Mouse (Mus musculus): ENCODE measurements around the gene Kmt2b. TPM values are rescaled to one million over a fixed set of nuclear protein-coding genes. Genes with fewer than 3 reads are reported as not detected.
A peak's percentile ranks its signal among the peaks of the same experiment; 100 is the strongest.

Kmt2b gene
- total and polyA plus RNA-seq, 3 experiments: 28.5 to 50.2 (median 41.4) TPM

DNA sequence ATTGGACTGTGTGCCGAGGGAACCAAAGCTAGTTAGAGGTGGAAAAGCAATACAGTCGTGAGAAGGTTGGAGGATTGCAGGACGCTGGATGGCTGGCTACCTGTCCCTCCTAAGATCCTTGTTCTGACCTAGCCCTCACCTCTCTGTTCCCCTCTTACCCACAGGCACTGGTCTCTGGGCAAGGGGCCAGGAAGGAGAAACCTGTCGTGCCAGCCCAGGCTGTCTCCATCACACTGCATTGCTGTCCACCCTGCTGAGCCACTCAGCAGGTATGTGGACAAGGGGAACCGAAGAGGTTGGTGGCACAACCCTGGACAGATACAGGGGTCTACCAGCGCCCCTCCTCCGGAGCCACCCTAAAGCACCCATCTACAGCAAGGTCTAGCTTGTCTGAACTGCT, 12.1 kb upstream of the Kmt2b start:
- no peak for DNase-seq

DNA sequence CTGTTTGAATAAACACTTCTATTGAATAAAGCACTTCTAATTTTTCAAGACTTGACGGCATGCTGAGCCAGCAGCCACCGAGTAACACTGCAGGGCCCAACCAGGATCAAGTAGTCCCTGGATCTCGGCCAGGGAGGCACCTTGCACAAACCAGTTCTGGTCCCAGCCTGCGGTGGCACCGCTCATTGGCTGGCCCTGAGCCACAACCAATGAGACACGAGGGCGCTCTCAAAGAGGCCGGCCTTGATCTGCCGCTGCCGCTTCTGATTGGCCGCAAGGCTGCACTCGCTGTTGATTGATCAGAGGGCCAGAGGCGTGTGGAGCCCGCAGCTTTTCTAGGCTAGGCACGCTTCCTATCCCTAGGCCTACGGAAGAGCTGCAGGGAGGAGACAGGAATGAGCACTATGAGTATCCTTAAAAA, 11.4 kb upstream of the Kmt2b start:
- DNase-seq: peak; percentile 95

DNA sequence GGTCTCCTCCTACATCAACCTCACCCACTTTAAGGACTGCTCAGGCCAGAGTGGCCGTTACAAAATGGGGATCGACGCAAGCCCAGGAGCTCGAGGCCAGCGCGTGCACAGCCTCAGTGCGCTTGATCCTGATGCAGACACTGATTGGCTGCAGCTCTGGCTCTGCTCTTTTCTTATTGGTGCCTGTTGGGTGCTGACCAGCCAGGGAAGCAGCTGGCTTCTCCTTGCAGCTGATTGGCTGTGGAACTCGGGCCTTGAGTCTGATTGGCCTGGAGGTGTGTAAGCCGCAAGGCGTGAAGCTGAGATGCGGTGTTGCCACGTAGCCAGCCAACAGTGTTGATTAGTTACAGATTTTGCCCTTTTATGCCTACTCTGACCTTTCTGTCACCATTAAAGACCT, 10.3 kb upstream of the Kmt2b start, which contains the start of gene Zbtb32:
Gene Zbtb32 (minus strand): TSS at position 124 of the 400 bp plus-strand sequence.
- no peak for DNase-seq

DNA sequence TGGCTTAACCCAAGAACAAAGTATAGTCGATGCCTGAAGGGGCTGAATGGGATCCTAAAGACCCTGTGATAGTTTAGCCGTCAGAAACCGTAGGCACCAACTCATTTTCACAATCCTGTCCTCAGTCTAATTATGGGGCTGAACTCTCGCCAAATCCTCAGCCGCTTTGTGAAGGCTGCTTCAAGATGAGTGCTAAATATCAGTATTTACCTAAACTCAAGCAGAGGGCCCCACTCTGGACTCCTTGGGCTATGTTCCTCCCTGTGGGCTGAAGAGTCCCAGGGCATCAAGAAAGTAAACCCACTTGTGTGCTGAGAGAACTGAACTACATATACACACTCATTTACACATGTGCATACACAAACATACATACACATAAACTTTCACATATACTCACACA, 8.3 kb upstream of the Kmt2b start:
- no peak for DNase-seq

DNA sequence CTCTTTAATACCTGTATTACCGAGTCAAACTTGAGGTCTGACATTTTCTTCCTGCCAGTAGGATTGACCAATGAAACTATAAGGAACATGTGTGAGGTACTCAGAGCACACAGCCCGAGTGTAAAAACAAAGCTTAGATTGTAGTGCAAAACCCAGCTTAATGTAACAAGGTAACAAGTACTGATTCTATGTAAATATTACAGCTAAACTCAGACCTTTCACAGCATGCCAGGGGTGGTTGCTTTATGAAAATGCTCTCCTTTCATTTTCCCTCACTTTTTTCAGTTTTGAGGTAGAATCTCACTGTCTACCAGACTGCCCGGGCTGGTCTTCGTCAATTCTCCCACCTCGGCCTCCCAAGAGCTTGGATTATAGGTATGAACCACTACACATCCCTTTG, 7.6 kb upstream of the Kmt2b start:
- DNase-seq: no peak

DNA sequence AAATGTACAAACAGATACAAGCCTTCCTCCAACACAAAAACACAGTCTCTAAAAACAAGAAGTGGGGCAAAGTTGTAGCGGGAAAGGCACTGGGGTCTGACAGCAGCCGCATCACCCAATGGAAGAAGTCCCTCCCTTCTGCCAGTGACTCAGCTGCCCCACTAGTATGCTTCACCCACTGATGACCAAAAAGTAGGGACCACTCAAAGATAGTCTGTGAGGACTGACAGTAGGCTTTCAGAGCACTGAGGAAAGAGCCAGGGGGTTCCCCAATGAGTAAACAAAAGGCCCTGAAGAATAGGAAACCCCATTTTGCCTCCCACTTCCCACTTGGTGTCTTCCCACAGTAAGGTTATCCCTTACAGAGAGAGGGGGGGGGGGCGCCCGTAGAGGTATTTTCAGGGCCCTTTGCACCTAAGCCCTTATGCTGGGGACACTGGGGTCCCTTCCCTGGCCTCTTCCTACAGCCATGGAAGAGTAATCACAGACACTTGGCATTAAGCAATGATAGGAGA, 6.0 kb upstream of the Kmt2b start:
- no peak for DNase-seq

DNA sequence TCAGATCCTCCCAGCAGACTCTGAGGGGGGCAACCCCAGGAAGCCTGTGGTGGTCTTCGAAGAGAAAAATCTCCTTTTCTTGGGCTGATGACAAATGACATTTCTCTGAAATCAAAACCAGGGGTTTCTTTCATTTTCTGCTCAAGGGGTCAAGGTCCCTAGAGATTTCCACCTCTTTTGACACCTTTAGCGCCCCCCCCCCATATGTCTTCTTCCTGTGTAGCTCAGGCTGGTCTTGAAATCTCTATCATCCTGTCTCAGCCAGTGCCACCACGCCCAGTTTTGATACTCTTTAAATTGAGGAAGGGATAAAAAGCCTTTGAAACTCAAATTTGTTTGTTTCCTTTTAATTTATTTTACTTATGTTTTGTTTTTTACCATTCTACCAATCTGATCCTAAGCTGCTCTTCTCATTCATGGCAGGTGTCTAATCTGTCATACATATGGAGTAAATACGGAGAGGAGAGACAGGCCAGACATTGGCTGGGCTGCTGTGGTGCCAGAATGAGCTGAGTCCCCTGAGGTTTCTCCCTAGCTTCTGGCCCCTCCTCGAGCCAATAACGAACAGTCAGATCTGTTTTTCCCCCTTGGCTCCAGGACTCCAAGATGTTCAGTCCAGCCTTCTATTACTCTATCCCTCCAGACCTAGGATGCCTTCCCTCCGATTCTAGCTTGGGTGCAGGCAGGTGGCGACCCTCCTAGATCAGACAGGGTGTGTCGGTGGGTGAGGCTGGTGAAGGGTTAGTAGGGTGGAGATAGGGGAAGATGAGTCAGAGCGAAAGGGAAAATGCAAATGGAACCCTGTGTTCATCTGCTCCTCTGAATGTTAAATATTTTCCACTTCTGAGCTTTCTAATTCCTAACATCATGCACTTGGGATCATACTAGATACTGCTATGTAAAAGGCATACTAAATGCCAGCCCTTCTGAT, 5.3 kb upstream of the Kmt2b start:
- no peak for DNase-seq

DNA sequence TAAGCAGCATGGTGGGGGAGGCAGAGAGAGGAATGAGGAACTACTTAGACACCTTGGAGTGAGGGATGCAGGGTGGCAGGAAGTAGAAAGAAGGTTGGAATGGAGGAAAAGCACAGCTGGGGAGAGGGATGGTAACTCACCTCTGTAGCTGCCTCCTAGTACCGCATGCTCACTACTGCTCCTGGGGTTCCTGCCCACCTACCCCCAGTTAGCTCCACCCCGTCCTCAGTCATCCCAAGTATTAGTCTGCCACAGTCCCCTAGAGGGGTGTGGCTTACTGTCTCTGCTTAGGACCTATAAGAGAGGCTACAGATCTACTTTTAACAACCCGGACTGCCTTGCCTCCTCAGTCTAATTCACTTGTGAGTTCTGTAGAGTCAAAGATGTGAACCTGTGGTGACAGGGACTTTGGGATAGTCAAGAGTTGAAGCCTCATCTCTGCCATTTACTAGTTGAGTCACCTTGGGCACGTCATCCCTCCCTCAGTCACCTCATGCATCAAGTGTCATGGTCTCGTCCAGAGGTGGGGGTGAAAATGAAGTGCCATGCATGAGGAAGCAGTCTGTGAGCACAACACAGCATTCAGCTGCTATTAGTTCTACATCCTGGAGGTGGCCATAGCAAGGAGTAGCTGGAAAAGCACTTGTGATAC, 4.4 kb upstream of the Kmt2b start:
- DNase-seq: peak; percentile 60

DNA sequence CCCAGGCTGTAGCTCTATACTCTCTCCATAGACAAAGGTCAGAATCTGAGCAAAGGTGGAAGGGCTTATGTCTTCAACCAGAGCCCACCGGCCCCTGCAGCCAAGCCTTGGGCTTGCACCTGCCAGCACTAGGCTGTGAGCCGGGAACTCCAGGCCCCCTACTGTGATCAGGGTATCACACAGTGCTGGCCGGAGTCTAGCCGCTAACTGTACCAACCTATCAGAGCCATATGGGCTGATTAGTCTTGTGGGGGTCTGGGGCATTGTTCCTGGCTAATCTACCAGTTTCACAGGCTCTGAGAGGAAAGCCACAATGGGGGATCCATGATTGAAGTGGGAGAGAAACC, 3.1 kb upstream of the Kmt2b start:
- DNase-seq: no peak

DNA sequence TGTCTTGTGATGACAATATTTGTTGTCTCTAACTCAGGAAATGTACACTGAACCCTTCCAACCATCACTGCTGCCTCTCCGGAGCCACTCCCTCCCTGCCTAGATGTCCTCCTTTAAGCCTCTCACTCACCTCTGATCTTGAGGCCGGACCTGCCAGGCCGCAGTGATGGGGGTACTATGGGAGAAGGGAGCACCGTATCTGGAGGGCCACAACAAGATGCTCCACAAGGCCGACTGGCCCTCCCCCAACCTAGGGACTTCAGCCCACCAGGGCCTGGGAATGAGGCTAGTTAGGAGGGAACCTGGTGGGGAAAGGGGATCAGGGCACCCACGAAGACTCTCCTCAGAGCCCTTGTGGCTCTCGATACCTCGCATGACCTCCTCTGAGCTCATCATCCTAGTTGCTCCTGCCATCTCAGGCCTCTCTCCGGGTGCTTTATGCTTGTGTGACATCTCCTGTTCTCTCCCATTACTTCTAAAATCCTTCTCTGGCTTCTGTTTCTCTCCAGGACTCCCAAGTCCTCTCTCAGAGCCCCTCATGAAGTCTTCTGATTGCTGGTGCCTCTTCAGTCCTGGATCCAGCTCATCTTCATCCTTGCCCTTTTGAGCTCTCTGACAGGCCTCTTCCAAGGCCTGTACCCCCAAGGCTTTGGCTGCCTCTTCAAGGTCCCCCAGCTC, 2.5 kb upstream of the Kmt2b start:
- peak; percentile 49 for DNase-seq

DNA sequence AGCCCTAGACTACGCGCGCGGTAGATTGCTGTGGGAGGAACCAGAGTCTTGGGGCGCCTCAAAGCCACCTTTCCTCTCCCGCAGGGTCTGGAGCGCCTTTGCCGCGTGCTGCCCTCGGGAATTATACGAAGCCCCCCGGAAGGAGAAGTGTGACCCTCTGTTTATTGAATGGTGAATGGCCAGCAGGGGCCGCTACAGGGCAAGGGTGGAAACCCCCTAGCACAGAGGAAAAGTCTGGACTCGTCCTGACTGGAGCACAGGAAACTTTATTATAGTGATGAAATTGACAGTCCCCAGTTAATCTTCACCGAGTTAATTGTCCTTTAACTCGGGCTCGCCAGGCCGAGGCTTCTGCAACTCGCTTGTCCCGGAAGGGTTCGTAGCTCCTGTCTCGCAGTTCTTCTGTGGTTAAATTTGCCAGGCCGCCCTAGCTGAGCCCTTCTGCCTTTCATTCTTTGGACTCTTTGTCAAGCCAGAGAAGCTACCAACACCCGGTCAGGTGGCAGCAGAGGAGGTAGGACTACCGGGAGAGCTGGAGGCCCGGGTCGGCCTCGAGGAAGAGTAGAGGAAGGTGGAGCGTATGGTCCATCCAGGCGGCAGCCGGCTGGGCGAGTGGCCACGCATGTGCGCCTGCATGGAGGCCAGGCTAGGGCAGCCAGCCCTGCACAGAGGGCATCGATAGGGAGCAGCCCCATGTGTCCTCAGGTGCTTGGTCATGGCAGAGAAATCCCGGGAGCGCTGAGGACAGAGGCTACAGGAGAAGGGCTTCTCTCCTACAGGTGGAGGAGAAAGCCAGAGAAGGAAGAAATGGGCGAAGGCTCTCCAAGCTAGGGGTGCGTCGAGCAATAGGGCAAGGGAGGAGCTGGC, 1.1 kb upstream of the Kmt2b start:
- peak; percentile 87 for DNase-seq

DNA sequence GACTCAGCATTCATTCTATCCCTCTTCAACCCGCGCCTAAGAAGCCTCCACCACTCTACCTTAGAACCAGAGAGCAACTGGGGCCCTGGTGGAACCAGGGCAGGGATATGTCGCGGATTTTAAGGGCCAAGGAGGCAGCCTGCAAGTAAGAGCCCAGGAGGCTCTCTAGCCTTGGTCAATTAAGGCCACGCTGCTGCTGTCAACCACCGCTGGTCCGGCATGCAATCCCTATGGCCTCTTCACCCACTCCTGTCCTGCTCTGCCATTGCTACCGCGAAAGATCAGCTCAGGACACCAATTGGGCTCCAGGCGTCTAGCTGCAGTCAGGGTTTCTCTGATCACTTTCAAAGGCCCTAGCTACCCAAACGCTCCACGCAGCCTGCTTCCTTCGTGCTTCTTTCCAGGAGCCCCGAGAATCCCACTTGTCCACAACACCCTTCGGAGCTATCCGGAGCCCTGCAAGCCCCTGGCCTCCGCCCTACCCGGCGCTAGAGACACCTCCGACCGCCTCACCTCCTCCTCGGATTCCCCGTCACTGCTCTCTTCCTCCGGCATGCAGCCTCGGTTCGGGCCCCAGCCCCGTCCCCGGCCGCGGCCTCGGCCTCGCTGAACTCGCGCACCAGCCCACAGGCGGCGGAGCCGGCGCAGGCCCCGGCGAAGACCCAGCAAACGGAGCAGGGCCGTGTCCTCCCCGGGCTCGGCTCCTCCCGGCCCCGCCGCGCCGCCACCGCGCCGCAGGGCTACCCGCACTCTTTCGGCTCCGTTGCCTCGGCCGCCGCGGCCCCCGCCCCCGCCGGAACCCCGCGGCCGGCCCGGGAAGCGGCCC, 471 bp downstream of the Kmt2b start:
- DNase-seq: peak; percentile 73

DNA sequence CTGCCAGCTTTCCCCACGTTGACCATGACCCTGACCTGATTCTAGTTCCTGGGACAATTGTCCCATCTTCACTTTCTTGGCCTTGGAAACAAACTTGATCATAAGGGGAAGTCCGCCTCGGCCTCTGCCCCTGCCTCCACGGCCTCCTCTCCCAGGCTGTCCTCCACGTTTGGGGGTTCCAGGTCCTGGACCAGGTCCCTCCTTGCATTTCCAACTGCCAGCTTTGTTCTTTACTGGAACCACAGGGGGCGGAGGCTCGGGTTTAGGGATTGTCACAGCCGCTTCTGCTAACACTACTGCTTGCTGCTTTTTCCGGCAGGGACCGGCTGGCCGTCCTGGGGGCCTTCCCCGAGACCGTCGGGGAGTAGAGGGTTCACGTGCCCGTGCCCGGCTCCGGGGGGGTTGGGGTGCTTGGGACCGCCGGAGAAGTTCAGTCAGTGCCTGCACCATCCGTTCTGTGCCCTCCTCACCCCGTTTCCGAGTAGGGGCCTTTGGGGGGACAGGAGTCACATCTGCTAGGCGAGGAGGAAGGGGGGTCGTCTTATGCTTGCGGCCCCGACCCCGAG, 2.0 kb downstream of the Kmt2b start:
- no peak for DNase-seq

DNA sequence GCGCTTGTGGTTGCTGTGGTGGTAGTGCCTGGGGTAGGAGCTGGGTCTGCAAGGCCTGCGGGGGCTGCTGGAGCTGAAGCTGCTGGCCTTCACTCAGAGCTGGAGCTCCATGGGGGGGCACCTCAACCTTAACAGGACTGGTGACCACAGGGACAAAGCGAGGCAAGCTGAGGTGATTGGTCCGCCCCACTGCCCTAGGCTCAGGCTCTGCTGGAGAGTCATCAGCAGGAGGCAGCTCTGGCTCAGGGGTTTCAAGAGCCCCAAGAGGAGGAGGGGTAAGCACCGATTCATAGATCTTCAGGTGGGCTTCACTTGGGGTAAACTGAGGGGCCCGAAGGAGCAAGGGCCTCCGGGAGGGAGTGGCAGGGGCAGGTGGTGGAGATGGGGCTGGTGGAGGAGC, 3.4 kb downstream of the Kmt2b start:
- no peak for DNase-seq

DNA sequence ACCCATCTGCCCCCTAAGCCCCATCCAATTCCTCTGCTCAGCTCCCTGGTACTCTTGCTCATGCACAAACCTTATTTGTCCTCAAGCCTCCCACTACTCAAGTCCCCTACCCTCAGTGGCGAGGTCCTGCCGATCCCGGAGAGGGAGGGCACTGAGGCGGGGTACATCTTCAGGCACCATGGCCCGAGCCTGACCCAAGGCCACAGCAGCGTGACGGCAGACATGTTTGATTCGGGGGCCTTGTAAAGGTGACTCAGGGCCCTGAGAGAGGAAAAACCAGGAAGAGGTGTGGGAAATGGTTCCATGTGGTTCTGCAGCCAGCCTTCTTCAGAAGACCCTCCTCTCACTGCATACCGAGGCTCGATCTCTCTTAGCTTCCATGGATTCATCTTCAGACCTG, 4.2 kb downstream of the Kmt2b start:
- no peak for DNase-seq

DNA sequence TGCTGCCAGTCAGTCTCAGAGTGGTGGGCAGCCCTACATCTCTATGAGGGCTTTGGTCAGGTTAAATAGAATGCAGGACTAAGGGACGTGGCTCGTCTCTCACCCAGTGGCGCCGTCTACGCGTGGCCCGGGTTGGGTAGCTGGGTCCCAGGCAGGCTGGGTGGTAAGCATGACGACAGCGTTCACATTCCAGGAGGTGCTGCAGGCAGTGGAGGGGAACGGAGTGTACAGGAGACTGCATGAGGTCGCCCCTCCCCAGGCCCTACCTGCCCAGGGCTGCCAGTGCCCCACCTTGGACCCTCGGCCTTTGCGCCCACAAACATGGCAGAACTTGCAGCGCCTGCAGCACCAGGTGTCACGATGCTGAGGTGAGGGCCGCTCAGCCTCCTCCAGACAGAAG, 7.0 kb downstream of the Kmt2b start:
- no peak for DNase-seq

DNA sequence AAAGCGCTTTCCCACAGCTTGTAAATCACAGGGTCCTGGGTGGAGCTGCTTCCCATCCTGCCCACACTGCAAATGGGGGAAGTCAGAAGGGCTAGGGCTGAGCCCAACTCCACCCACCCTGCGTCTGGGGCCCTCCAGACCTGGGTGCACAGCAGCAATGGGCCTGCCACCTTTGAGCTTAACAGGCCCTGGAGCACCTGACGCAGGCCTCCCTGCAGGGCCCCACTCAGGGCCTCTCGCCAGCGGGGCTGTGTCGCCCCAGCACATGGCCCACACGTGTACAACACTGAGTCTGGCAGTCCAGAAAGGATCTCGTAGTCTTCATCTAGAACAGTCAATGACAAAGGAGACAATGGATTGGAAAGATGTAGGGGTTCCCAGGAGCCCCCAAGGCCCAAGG, 8.6 kb downstream of the Kmt2b start:
- DNase-seq: no peak

DNA sequence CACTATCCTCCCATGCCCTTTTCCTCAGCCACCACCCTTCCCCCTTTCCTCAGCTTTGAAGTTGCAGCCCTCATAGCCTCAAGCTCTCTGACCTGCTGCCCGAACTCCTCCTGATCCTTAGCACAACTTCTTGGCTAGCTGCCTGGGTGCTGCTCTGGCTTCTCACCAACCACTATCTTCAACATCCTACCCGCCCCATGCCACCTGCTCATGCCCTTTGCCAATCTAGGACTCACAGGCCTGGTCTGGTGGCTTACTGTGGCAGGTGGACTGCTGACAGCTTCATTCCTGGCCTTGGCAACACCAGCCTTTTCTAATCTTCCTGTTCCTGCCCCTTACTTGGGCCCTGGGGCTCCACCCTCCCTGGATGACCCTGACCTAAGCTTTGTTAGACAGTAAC, 15.6 kb downstream of the Kmt2b start:
- DNase-seq: peak; percentile 77

DNA sequence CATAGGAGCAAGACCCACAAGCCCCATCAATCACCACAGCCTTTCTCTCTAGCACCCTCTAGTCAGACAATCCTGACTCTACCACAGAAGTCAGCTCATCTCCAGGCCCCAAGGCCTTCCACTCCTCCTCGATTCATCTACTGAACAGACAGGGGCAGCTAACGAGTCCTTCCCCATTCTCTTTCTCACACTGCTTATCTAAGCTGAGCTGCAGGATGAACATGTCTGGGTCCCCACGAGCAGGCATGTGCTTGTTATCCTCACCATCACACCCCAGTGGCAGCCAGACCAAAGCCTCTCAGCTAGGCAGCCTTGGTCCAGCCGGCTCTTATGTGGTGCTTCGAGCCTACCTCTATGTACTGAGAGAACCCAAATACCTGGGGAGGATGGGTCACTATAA, 16.1 kb downstream of the Kmt2b start:
- no peak for DNase-seq

DNA sequence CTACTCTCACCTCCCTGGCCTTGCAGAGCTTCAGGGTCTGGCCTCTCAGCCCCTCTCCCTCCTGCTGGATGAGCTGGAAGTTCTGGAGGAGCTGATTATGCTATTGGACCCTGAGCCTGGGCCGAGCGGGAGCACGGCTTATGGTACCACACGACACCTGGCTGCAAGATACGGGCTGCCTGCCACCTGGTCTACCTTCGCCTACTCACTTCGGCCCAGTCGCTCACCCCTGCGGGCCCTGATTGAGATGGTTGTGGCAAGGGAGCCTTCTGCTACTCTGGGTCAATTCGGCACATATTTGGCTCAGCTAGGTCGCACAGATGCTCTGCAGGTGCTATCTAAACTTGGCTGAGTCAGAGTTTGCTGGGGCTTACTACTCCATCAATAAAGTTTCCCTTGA, 21.0 kb downstream of the Kmt2b start:
- no peak for DNase-seq

DNA sequence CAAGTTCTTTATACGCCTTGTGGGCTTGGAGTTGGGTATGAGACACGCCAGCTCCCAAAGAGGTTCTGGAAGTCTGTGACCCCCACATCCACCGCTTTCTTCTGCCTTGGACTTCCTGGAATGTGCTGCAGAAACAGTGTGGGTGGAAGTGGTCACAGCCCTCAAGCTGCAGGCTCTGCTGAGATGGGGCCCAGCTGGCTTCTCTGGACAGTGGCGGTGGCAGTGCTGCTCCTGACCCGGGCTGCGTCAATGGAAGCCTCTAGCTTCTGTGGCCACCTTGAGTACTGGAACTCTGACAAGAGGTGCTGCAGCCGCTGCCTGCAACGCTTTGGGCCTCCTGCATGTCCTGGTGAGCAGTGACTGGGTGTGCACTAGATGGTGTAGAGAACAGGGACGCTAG, 22.5 kb downstream of the Kmt2b start:
- no peak for DNase-seq
